Mouse (Mus musculus): Measurements from ENCODE around the gene Dlg5. TPM values are rescaled to one million over a fixed set of nuclear protein-coding genes. Genes with fewer than 3 reads are reported as not detected.
A peak's percentile ranks its signal among the peaks of the same experiment; 100 is the strongest.

Gene Dlg5
- polyA plus RNA-seq, 1 experiment from 2014 or later = 2.2 TPM

GRCm38 (mm10) chr14:24142926-24143430 lies 102.7 kb downstream of the Dlg5 start:
- peak overlapping the region; percentile 84 for H3K27ac ChIP-seq
- peaks cover 68% of the 10 kb centered on the region for H3K4me1 ChIP-seq
- peak; percentile 87 for ATAC-seq
- peaks cover 7% of the 10 kb centered on the region; the same call in 1 of the 2 replicates for H3K36me3 ChIP-seq
- H3K27me3 ChIP-seq (replicated peaks) = no peaks in the 10 kb centered on the region
- no peaks in the 10 kb centered on the region for H3K9me3 ChIP-seq (replicated peaks)
- no peak overlapping the region for H3K9ac ChIP-seq
- peak overlapping the region; percentile 49 for H3K4me2 ChIP-seq
- WGBS (ENCODE audit: insufficient replicate concordance) = 60% methylated on average over 3 of the region's 3 CpGs
- H3K4me3 ChIP-seq = no peak overlapping the region

- 0 out of 2 replicates have a peak overlapping the region, but pooled peaks have one; percentile 49 for H3K4me2 ChIP-seq
- no peaks in the 10 kb centered on the region for H3K9me3 ChIP-seq (replicated peaks)
- no peak overlapping the region for H3K9ac ChIP-seq
- ATAC-seq = no peak
- WGBS (ENCODE audit: insufficient replicate concordance) = 71% methylated on average over 3 of the region's 3 CpGs
- H3K27me3 ChIP-seq (replicated peaks) = no peaks in the 10 kb centered on the region
- H3K27ac ChIP-seq = peak overlapping the region; percentile 84
- H3K4me1 ChIP-seq = peaks cover 77% of the 10 kb centered on the region
- H3K4me3 ChIP-seq = no peak overlapping the region
- H3K36me3 ChIP-seq = peaks cover 6% of the 10 kb centered on the region; the same call in 1 of the 2 replicates
Observed at GRCm38 (mm10) chr14:24141727-24142126, 104.0 kb downstream of the Dlg5 start.

GRCm38 (mm10) chr14:24140297-24140812 lies 105.4 kb downstream of the Dlg5 start:
- ATAC-seq = peak; percentile 83
- WGBS (ENCODE audit: insufficient replicate concordance) = 27% methylated on average over 8 of the region's 8 CpGs
- H3K4me2 ChIP-seq = peak overlapping the region; percentile 35

GRCm38 (mm10) chr14:24136908-24137307 lies 108.8 kb downstream of the Dlg5 start:
- Histone ChIP-seq H3K9me3 (replicated peaks) (no peaks in the 10 kb centered on the region), H3K27me3 (replicated peaks) (no peaks in the 10 kb centered on the region), H3K4me2 (no peak overlapping the region), H3K27ac (no peak overlapping the region), H3K4me1 (peaks cover 44% of the 10 kb centered on the region), H3K9ac (no peak overlapping the region), H3K4me3 (no peak overlapping the region), H3K36me3 (peaks cover 7% of the 10 kb centered on the region; the same call in 1 of the 2 replicates)
- ATAC-seq = no peak
- WGBS (ENCODE audit: insufficient replicate concordance) = 87% methylated on average over 11 of the region's 11 CpGs

More at GRCm38 (mm10) chr14:24140297-24140812, 105.4 kb downstream of the Dlg5 start:
- Histone ChIP-seq H3K4me1 (peaks cover 77% of the 10 kb centered on the region), H3K9me3 (replicated peaks) (no peaks in the 10 kb centered on the region), H3K36me3 (peaks cover 7% of the 10 kb centered on the region; the same call in 1 of the 2 replicates), H3K4me3 (no peak overlapping the region), H3K9ac (peak overlapping the region; percentile 52; the same call in 1 of the 2 replicates), H3K27me3 (replicated peaks) (no peaks in the 10 kb centered on the region), H3K27ac (peak overlapping the region; percentile 84)

GRCm38 (mm10) chr14:24134623-24135290 lies 111.0 kb downstream of the Dlg5 start:
- Histone ChIP-seq H3K27ac (no peak overlapping the region), H3K4me2 (no peak overlapping the region), H3K36me3 (peaks cover 7% of the 10 kb centered on the region; the same call in 1 of the 2 replicates), H3K4me1 (peaks cover 22% of the 10 kb centered on the region), H3K4me3 (no peak overlapping the region), H3K9ac (no peak overlapping the region), H3K27me3 (replicated peaks) (no peaks in the 10 kb centered on the region), H3K9me3 (replicated peaks) (no peaks in the 10 kb centered on the region)
- no peak for ATAC-seq
- 68% methylated on average over 7 of the region's 7 CpGs for WGBS (ENCODE audit: insufficient replicate concordance)

GRCm38 (mm10) chr14:24133801-24134200 lies 111.9 kb downstream of the Dlg5 start:
- H3K9me3 ChIP-seq (replicated peaks) = no peaks in the 10 kb centered on the region
- H3K27me3 ChIP-seq (replicated peaks) = no peaks in the 10 kb centered on the region
- H3K4me2 ChIP-seq = no peak overlapping the region
- no peak overlapping the region for H3K4me3 ChIP-seq
- peaks cover 13% of the 10 kb centered on the region for H3K4me1 ChIP-seq
- H3K36me3 ChIP-seq = peaks cover 3% of the 10 kb centered on the region; the same call in 1 of the 2 replicates
- no peak overlapping the region for H3K27ac ChIP-seq
- no peak overlapping the region for H3K9ac ChIP-seq
- WGBS (ENCODE audit: insufficient replicate concordance) = 70% methylated on average over 8 of the region's 8 CpGs
- no peak for ATAC-seq

- Histone ChIP-seq H3K4me2 (no peak overlapping the region), H3K4me3 (no peak overlapping the region), H3K9ac (no peak overlapping the region), H3K36me3 (peaks cover 3% of the 10 kb centered on the region; the same call in 1 of the 2 replicates), H3K4me1 (peaks cover 3% of the 10 kb centered on the region), H3K9me3 (replicated peaks) (no peaks in the 10 kb centered on the region), H3K27ac (no peak overlapping the region), H3K27me3 (replicated peaks) (no peaks in the 10 kb centered on the region)
- 21% methylated on average over 4 of the region's 4 CpGs for WGBS (ENCODE audit: insufficient replicate concordance)
- ATAC-seq = peak; percentile 58
Observed at GRCm38 (mm10) chr14:24132092-24132491, 113.6 kb downstream of the Dlg5 start.

GRCm38 (mm10) chr14:24125069-24125468 lies 120.7 kb downstream of the Dlg5 start:
- no peaks in the 10 kb centered on the region for H3K36me3 ChIP-seq
- ATAC-seq = no peak

GRCm38 (mm10) chr14:24124171-24124570 lies 121.5 kb downstream of the Dlg5 start:
- H3K27me3 ChIP-seq (replicated peaks) = no peaks in the 10 kb centered on the region
- no peaks in the 10 kb centered on the region for H3K4me1 ChIP-seq
- no peaks in the 10 kb centered on the region for H3K9me3 ChIP-seq (replicated peaks)
- H3K9ac ChIP-seq = no peak overlapping the region
- H3K4me2 ChIP-seq = no peak overlapping the region
- H3K27ac ChIP-seq = no peak overlapping the region
- WGBS (ENCODE audit: insufficient replicate concordance) = 46% methylated on average over 1 of the region's 1 CpGs
- H3K4me3 ChIP-seq = no peak overlapping the region
- ATAC-seq = no peak
- no peaks in the 10 kb centered on the region for H3K36me3 ChIP-seq

More at GRCm38 (mm10) chr14:24125069-24125468, 120.7 kb downstream of the Dlg5 start:
- Histone ChIP-seq H3K4me2 (no peak overlapping the region), H3K4me3 (no peak overlapping the region), H3K27me3 (replicated peaks) (no peaks in the 10 kb centered on the region), H3K4me1 (no peaks in the 10 kb centered on the region), H3K9ac (no peak overlapping the region), H3K27ac (no peak overlapping the region), H3K9me3 (replicated peaks) (no peaks in the 10 kb centered on the region)
- 53% methylated on average over 2 of the region's 2 CpGs for whole genome bisulfite sequencing (ENCODE audit: insufficient replicate concordance)

- Histone ChIP-seq H3K36me3 (no peaks in the 10 kb centered on the region), H3K4me1 (no peaks in the 10 kb centered on the region), H3K9ac (no peak overlapping the region), H3K4me2 (no peak overlapping the region), H3K4me3 (no peak overlapping the region), H3K9me3 (replicated peaks) (no peaks in the 10 kb centered on the region), H3K27ac (no peak overlapping the region), H3K27me3 (replicated peaks) (no peaks in the 10 kb centered on the region)
- 59% methylated on average over 2 of the region's 2 CpGs for WGBS (ENCODE audit: insufficient replicate concordance)
- ATAC-seq = no peak
Observed at GRCm38 (mm10) chr14:24106734-24107133, 139.0 kb downstream of the Dlg5 start.

- no peak for ATAC-seq
- no peak overlapping the region for H3K9ac ChIP-seq
- no peak overlapping the region for H3K27ac ChIP-seq
- no peak overlapping the region for H3K4me2 ChIP-seq
- H3K4me1 ChIP-seq = no peaks in the 10 kb centered on the region
- no peaks in the 10 kb centered on the region for H3K9me3 ChIP-seq (replicated peaks)
- H3K36me3 ChIP-seq = no peaks in the 10 kb centered on the region
- 53% methylated on average over 4 of the region's 4 CpGs for WGBS (ENCODE audit: insufficient replicate concordance)
- no peaks in the 10 kb centered on the region for H3K27me3 ChIP-seq (replicated peaks)
- H3K4me3 ChIP-seq = no peak overlapping the region
Observed at GRCm38 (mm10) chr14:24098828-24099227, 146.9 kb downstream of the Dlg5 start.

- no peaks in the 10 kb centered on the region for H3K27me3 ChIP-seq (replicated peaks)
- H3K36me3 ChIP-seq = no peaks in the 10 kb centered on the region
- no peak for ATAC-seq
- no peak overlapping the region for H3K9ac ChIP-seq
- 75% methylated on average over 1 of the region's 1 CpGs for WGBS (ENCODE audit: insufficient replicate concordance)
- no peaks in the 10 kb centered on the region for H3K9me3 ChIP-seq (replicated peaks)
- no peak overlapping the region for H3K4me2 ChIP-seq
- no peak overlapping the region for H3K4me3 ChIP-seq
- H3K4me1 ChIP-seq = peaks cover 19% of the 10 kb centered on the region
- no peak overlapping the region for H3K27ac ChIP-seq
Observed at GRCm38 (mm10) chr14:24094656-24095055, 151.1 kb downstream of the Dlg5 start.

All from liver, embryonic 12.5 days (tissue).